Mouse (Mus musculus) lung, adult 2 months (tissue): ENCODE measurements at regions not wholly inside any gene's neighbourhood (a gene's known extent, or its start where the extent isn't known, plus 50 kb on each side); places are given as distances from the start of the nearest gene placed in this dataset.

ENCODE experiments used
- CTCF ChIP-seq: fragments of 200-500 bp; IDR thresholded peaks from 2 replicates; pipeline ENCODE4 v1.5.1; 2011; ENCODE audit warnings: mild to moderate bottlenecking, low read length, control low read depth; ENCODE audit not compliant: insufficient read depth
- POLR2A ChIP-seq: fragments of 200-500 bp; IDR thresholded peaks from 2 replicates; pipeline ENCODE4 v1.6.1; 2011; ENCODE audit warnings: low read depth, mild to moderate bottlenecking, control low read depth, low read length, borderline replicate concordance; ENCODE audit errors: extremely low read depth

- no peak for TF ChIP-seq CTCF
- no peak for TF ChIP-seq POLR2A
Measured at GRCm38 (mm10) chr10:96397931-96398561, 218.8 kb upstream of the Btg1 start.
